ENCODE assay signal across 21 mouse cellular contexts in genomic region chr6:113426696-113427095, GRCm38 (mm10). TPM values are rescaled to one million over a fixed set of nuclear protein-coding genes. Genes with fewer than 3 reads are reported as not detected.
DNase-seq lines count a peak whose midpoint lies in the region; ATAC-seq and TF ChIP-seq lines count a peak whose summit lies in the region.
"Had no signal": no experiment of that assay in that cellular context is flagged by ENCODE, and none has a peak within 500 bp of the region (broad histone marks: within the 10 kb centered on the region; RNA-seq: fewer than 3 reads in every experiment).

No protein-coding gene starts in this region.

- no peaks in the 10 kb centered on the region for H3K9me3 ChIP-seq in liver, postnatal 0 days (ENCODE audit: low read length)
- H3K9me3 ChIP-seq: embryonic facial prominence, embryonic 13.5 days; embryonic facial prominence, embryonic 15.5 days; forebrain, embryonic 15.5 days had no signal

- H3K27ac ChIP-seq in liver, adult 2 months (replicated peaks; ENCODE audit: insufficient read depth, low read depth, low read length), result no peak overlapping the region
- H3K27ac ChIP-seq in liver, postnatal 0 days (ENCODE audit: low read depth), result no peak overlapping the region
- peak overlapping the region; percentile 84; the same call in 1 of the 2 replicates for H3K27ac ChIP-seq in brown adipose tissue, adult 24 weeks (replicated peaks; ENCODE audit: low read depth, low read length)
- H3K27ac ChIP-seq: embryonic facial prominence, embryonic 13.5 days; embryonic facial prominence, embryonic 15.5 days; forebrain, embryonic 10.5 days; forebrain, embryonic 13.5 days; forebrain, embryonic 15.5 days had no signal

- no peak overlapping the region for H3K4me2 ChIP-seq in liver, postnatal 0 days (ENCODE audit: low read depth, low read length)
- H3K4me2 ChIP-seq: embryonic facial prominence, embryonic 13.5 days; embryonic facial prominence, embryonic 15.5 days; forebrain, embryonic 13.5 days; forebrain, embryonic 15.5 days had no signal

- H3K4me3 ChIP-seq in liver, adult 2 months (ENCODE audit: insufficient read depth, low read depth, low read length), result no peak overlapping the region
- H3K4me3 ChIP-seq in liver, postnatal 0 days (ENCODE audit: low read depth, low read length), result no peak overlapping the region
- H3K4me3 ChIP-seq in brown adipose tissue, adult 24 weeks (ENCODE audit: insufficient read depth, low read depth, low read length), result no peak overlapping the region
- H3K4me3 ChIP-seq: embryonic facial prominence, embryonic 13.5 days; embryonic facial prominence, embryonic 15.5 days; erythroblast, embryonic 14.5 days; forebrain, embryonic 10.5 days; forebrain, embryonic 13.5 days; forebrain, embryonic 15.5 days had no signal

- WGBS in liver, adult 2 months, result 73% methylated on average over 4 of the region's 4 CpGs
- WGBS in liver, postnatal 0 days (ENCODE audit: insufficient replicate concordance), result 85% methylated on average over 4 of the region's 4 CpGs

- H3K27me3 ChIP-seq in liver, adult 2 months (ENCODE audit: control insufficient read depth, insufficient read depth, low read length), result no peaks in the 10 kb centered on the region
- H3K27me3 ChIP-seq in liver, postnatal 0 days (ENCODE audit: insufficient read depth, low read length), result no peaks in the 10 kb centered on the region
- H3K27me3 ChIP-seq: embryonic facial prominence, embryonic 13.5 days; embryonic facial prominence, embryonic 15.5 days; forebrain, embryonic 15.5 days had no signal

- H3K9ac ChIP-seq in liver, adult 2 months (ENCODE audit: low read depth, low read length), result no peak overlapping the region
- no peak overlapping the region for H3K9ac ChIP-seq in liver, postnatal 0 days (replicated peaks)
- H3K9ac ChIP-seq: embryonic facial prominence, embryonic 13.5 days; embryonic facial prominence, embryonic 15.5 days; forebrain, embryonic 13.5 days; forebrain, embryonic 15.5 days had no signal

- no peak for TF ChIP-seq POLR2A in liver, adult 2 months (IDR thresholded peaks at IDR 0.05; ENCODE audit: extremely low read depth, insufficient read depth, low read length)

- peak; percentile 54 for DNase-seq in liver, adult 2 months (ENCODE audit: extremely low read depth, low read depth, low spot score)
- no peak for DNase-seq in liver, postnatal 0 days
- peak; percentile 79 for DNase-seq in adipocyte (ENCODE audit: low spot score)
- no peak for DNase-seq in lung, adult 18-20 months
- DNase-seq: adrenal gland, adult 8-10 months; cerebellum, adult 11 months; cerebellum, adult 18-20 months; cerebellum, adult 8-10 months; cerebellum, adult 9-11 months; cerebellum, postnatal 36 days had no signal

- H3K79me2 ChIP-seq in liver, adult 2 months (ENCODE audit: control insufficient read depth, insufficient read depth, low read length), result peaks cover 17% of the 10 kb centered on the region; the same call in 1 of the 2 replicates

- TF ChIP-seq EP300 in liver, postnatal 0 days (IDR thresholded peaks at IDR 0.05; ENCODE audit: low read depth), result no peak

- TF ChIP-seq CTCF in liver, adult 2 months (IDR thresholded peaks at IDR 0.05; ENCODE audit: low read depth, low read length), result no peak
- TF ChIP-seq CTCF in liver, postnatal 0 days (IDR thresholded peaks at IDR 0.05; ENCODE audit: low read depth), result no peak

- no peak for ATAC-seq in liver, postnatal 0 days
- ATAC-seq: forebrain, embryonic 13.5 days; forebrain, embryonic 15.5 days had no signal

- H3K4me1 ChIP-seq in liver, adult 2 months (ENCODE audit: control insufficient read depth, insufficient read depth, low read length), result peaks cover 7% of the 10 kb centered on the region
- 0 out of 2 replicates have a peak, but pooled peaks cover 3% of the 10 kb centered on the region for H3K4me1 ChIP-seq in liver, postnatal 0 days (ENCODE audit: insufficient read depth)
- H3K4me1 ChIP-seq in brown adipose tissue, adult 24 weeks (ENCODE audit: control insufficient read depth, insufficient read depth, insufficient read length, low read length), result no peaks in the 10 kb centered on the region
- H3K4me1 ChIP-seq: embryonic facial prominence, embryonic 13.5 days; embryonic facial prominence, embryonic 15.5 days; forebrain, embryonic 10.5 days; forebrain, embryonic 13.5 days; forebrain, embryonic 15.5 days had no signal

- no peaks in the 10 kb centered on the region for H3K36me3 ChIP-seq in liver, adult 2 months (ENCODE audit: control insufficient read depth, insufficient read depth, low read length)
- H3K36me3 ChIP-seq in liver, postnatal 0 days (replicated peaks; ENCODE audit: insufficient read depth, low read length), result no peaks in the 10 kb centered on the region
- H3K36me3 ChIP-seq: embryonic facial prominence, embryonic 13.5 days; embryonic facial prominence, embryonic 15.5 days; forebrain, embryonic 10.5 days; forebrain, embryonic 15.5 days had no signal

RNA-seq across cellular contexts. Expression of gene Rpusd3, which starts 7.6 kb away (rescaled TPM):
- total RNA-seq in liver, adult 2 months (2014; rRNA removed), result 14.2 and 17.2 TPM in 2 replicates
- 106 and 118 TPM in 2 replicates for polyA plus RNA-seq in liver, adult 2 months (2012; rRNA removed)
- 17.1 and 20.5 TPM in 2 replicates for polyA plus RNA-seq in liver, postnatal 0 days (2015; fragmentation: Nextera tagmentation; extraction: Ambion mirVana)
- polyA plus RNA-seq in brown adipose tissue, adult 24 weeks (2012; ENCODE audit: insufficient read depth, insufficient read length, missing spikeins), result 15.7 and 17.8 TPM in 2 replicates

RNA-seq across cellular contexts. Expression of gene Cidec, which starts 8.9 kb away (rescaled TPM):
- total RNA-seq in liver, adult 2 months (2014; rRNA removed), result 0.92 and 1.5 TPM in 2 replicates
- 1.1 and 1.5 TPM in 2 replicates for polyA plus RNA-seq in liver, adult 2 months (2012; rRNA removed)
- polyA plus RNA-seq in liver, postnatal 0 days (2015; fragmentation: Nextera tagmentation; extraction: Ambion mirVana), result 5.9 and 8.2 TPM in 2 replicates
- 797 and 1,047 TPM in 2 replicates for polyA plus RNA-seq in brown adipose tissue, adult 24 weeks (2012; ENCODE audit: insufficient read depth, insufficient read length, missing spikeins)
- total RNA-seq: common myeloid progenitor, adult 5-6 weeks; MEL had no signal
- polyA plus RNA-seq: C2C12; embryonic facial prominence, embryonic 11.5 days; embryonic facial prominence, embryonic 13.5 days; embryonic facial prominence, embryonic 15.5 days; erythroblast, embryonic 14.5 days; forebrain, embryonic 10.5 days; forebrain, embryonic 13.5 days; forebrain, embryonic 15.5 days had no signal

RNA-seq across cellular contexts. Expression of gene Jagn1, which starts 15.7 kb away (rescaled TPM):
- 20.2 and 26.6 TPM in 2 replicates for total RNA-seq in liver, adult 2 months (2014; rRNA removed)
- polyA plus RNA-seq in liver, adult 2 months (2012; rRNA removed), result 59.1 and 61.5 TPM in 2 replicates
- polyA plus RNA-seq in liver, postnatal 0 days (2015; fragmentation: Nextera tagmentation; extraction: Ambion mirVana), result 49.2 and 49.9 TPM in 2 replicates
- 34.1 and 34.8 TPM in 2 replicates for polyA plus RNA-seq in brown adipose tissue, adult 24 weeks (2012; ENCODE audit: insufficient read depth, insufficient read length, missing spikeins)

RNA-seq across cellular contexts. Expression of gene Il17re, which starts 31.6 kb away (rescaled TPM):
- total RNA-seq in liver, adult 2 months (2014; rRNA removed), result 0.46 TPM in 1 of 2 replicates, not detected in the other
- 0.26 TPM in 2 replicates for polyA plus RNA-seq in liver, adult 2 months (2012; rRNA removed)
- 0.26 and 0.49 TPM in 2 replicates for polyA plus RNA-seq in liver, postnatal 0 days (2015; fragmentation: Nextera tagmentation; extraction: Ambion mirVana)
- 5.9 and 8.7 TPM in 2 replicates for polyA plus RNA-seq in brown adipose tissue, adult 24 weeks (2012; ENCODE audit: insufficient read depth, insufficient read length, missing spikeins)
- total RNA-seq: MEL had no signal
- polyA plus RNA-seq: C2C12; erythroblast, embryonic 14.5 days; forebrain, embryonic 15.5 days had no signal

RNA-seq across cellular contexts. Expression of gene Ttll3, which starts 37.6 kb away (rescaled TPM):
- total RNA-seq in liver, adult 2 months (2014; rRNA removed), result 0.65 and 1.5 TPM in 2 replicates
- polyA plus RNA-seq in liver, adult 2 months (2012; rRNA removed), result 1.7 TPM in 2 replicates
- polyA plus RNA-seq in liver, postnatal 0 days (2015; fragmentation: Nextera tagmentation; extraction: Ambion mirVana), result 0.38 and 0.83 TPM in 2 replicates
- 0.83 and 1.0 TPM in 2 replicates for polyA plus RNA-seq in brown adipose tissue, adult 24 weeks (2012; ENCODE audit: insufficient read depth, insufficient read length, missing spikeins)

Comparison
In these comparisons a context has a peak if more than half of its experiments do, and no peak if none do; other contexts are left out.
1. DNase-seq: peak in liver, adult 2 months (single experiment) and adipocyte (single experiment); none in liver, postnatal 0 days (single experiment) and lung, adult 18-20 months (0 of 2).
2. RNA of gene Cidec, which starts 8.9 kb away (polyA plus RNA-seq): 797 to 1,047 TPM in brown adipose tissue, adult 24 weeks; 5.9 to 8.2 TPM in liver, postnatal 0 days and 1.1 to 1.5 TPM in liver, adult 2 months; every median in the first group is over 10 times any median in the second.